Mouse (Mus musculus): ENCODE measurements around the gene Cttn. TPM values are rescaled to one million over a fixed set of nuclear protein-coding genes. Genes with fewer than 3 reads are reported as not detected.

The Cttn gene
- polyA plus RNA-seq (2015; fragmentation: Illumina TruSeq; extraction: RNeasy Lipid Tissue Mini Kit (QIAGEN cat#74804); ENCODE audit: insufficient read depth, low read depth, low replicate concordance) = 18.6 TPM

GRCm38 (mm10) chr7:144470545-144471059 lies at the start of gene Cttn:
Gene Cttn, minus strand, starts transcription at chr7:144471009.

Other genes with a start within 250 kb of the Cttn start
- gene Ppfia1, start 82.7 kb upstream of the Cttn start, polyA plus RNA-seq (2015; fragmentation: Illumina TruSeq; extraction: RNeasy Lipid Tissue Mini Kit (QIAGEN cat#74804); ENCODE audit: insufficient read depth, low read depth, low replicate concordance) = 14.0 TPM
- 1.4 TPM for gene Fadd, start 111.5 kb upstream of the Cttn start, polyA plus RNA-seq (2015; fragmentation: Illumina TruSeq; extraction: RNeasy Lipid Tissue Mini Kit (QIAGEN cat#74804); ENCODE audit: insufficient read depth, low read depth, low replicate concordance)